Mouse (Mus musculus): ENCODE measurements at regions not wholly inside any gene's neighbourhood (a gene's known extent, or its start where the extent isn't known, plus 50 kb on each side); places are given as distances from the start of the nearest gene placed in this dataset.

DNA sequence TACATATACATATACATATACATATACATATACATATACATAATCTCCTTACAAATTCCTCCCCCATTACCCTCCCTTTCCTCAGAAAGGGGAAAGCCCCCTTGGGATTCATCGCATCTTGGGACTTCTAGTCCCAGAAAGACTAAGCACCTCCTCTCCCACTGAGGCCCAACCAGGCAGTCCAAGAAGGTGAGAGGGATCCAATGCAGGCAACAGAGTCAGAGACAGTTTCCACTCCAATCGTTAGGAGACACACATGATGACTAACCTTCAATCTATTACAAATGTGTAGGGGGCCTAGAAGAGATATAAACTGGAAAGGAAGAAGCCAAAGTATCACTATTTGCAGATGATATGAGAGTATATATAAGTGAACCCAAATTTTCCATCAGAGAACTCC, 323.3 kb downstream of the Mat2b start:
- TF ChIP-seq EP300 (IDR thresholded peaks at IDR 0.05; ENCODE audit: insufficient read depth, low read depth, low read length) (no peak), POLR2A (IDR thresholded peaks at IDR 0.05; ENCODE audit: insufficient read depth, low read depth, low read length) (no peak), CTCF (IDR thresholded peaks at IDR 0.05) (no peak)
